Comparison of ENCODE assay signal across 22 mouse cellular contexts in the genomic region with DNA sequence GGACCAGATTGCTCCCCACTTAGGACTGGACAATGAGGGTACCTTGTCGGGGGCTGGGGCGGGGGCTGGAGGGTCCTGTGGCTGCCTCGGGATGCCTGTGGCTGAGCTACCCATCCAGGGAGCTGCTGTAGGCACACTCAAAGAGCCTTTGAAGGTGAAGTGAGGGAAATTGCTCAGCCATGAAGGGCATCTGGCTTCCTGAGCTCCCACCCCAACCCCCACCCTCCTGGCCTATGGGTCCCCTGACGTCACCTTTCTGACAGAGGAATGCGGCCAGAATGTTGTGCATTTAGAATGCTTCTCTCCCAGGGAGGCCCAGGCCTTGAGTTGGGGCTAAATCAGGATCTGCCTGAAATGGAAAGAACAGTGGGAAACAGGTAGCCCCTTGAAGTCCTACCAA. TPM values are rescaled to one million over a fixed set of nuclear protein-coding genes. Genes with fewer than 3 reads are reported as not detected.
DNase-seq lines count a peak whose midpoint lies in the region; ATAC-seq and TF ChIP-seq lines count a peak whose summit lies in the region.
"Had no signal": no experiment of that assay in that cellular context is flagged by ENCODE, and none has a peak within 500 bp of the region (broad histone marks: within the 10 kb centered on the region; RNA-seq: fewer than 3 reads in every experiment).

No protein-coding gene starts in this region.

- no peak for TF ChIP-seq CTCF in heart, postnatal 0 days (IDR thresholded peaks at IDR 0.05; ENCODE audit: low read depth)

- no peaks in the 10 kb centered on the region for H3K27me3 ChIP-seq in heart, postnatal 0 days (ENCODE audit: control insufficient read depth, insufficient read depth, low read length)
- no peaks in the 10 kb centered on the region for H3K27me3 ChIP-seq in embryonic facial prominence, embryonic 11.5 days (ENCODE audit: control insufficient read depth, insufficient read depth, low read length)
- H3K27me3 ChIP-seq in neural tube, embryonic 15.5 days (replicated peaks): no peaks in the 10 kb centered on the region
- H3K27me3 ChIP-seq: forebrain, embryonic 15.5 days; liver, embryonic 13.5 days had no signal

- no peaks in the 10 kb centered on the region for H3K36me3 ChIP-seq in heart, postnatal 0 days (replicated peaks; ENCODE audit: control insufficient read depth, insufficient read depth, low read length)
- no peaks in the 10 kb centered on the region for H3K36me3 ChIP-seq in embryonic facial prominence, embryonic 11.5 days (replicated peaks; ENCODE audit: control insufficient read depth, insufficient read depth, low read depth, low read length)
- H3K36me3 ChIP-seq in neural tube, embryonic 15.5 days: no peaks in the 10 kb centered on the region
- H3K36me3 ChIP-seq: forebrain, embryonic 15.5 days; liver, embryonic 13.5 days; midbrain, embryonic 10.5 days had no signal

- H3K9ac ChIP-seq in heart, postnatal 0 days (replicated peaks; ENCODE audit: low read depth, low read length): no peak overlapping the region
- H3K9ac ChIP-seq in embryonic facial prominence, embryonic 11.5 days (replicated peaks; ENCODE audit: low read length): no peak overlapping the region
- no peak overlapping the region for H3K9ac ChIP-seq in neural tube, embryonic 15.5 days (replicated peaks)
- H3K9ac ChIP-seq: forebrain, embryonic 15.5 days; liver, embryonic 13.5 days had no signal

- peaks cover 49% of the 10 kb centered on the region for H3K4me1 ChIP-seq in heart, postnatal 0 days (ENCODE audit: control insufficient read depth, insufficient read depth)
- H3K4me1 ChIP-seq in embryonic facial prominence, embryonic 11.5 days (ENCODE audit: control insufficient read depth, insufficient read depth, low read length): no peaks in the 10 kb centered on the region
- H3K4me1 ChIP-seq in neural tube, embryonic 15.5 days: peaks cover 11% of the 10 kb centered on the region

- TF ChIP-seq EP300 in heart, postnatal 0 days (IDR thresholded peaks at IDR 0.05; ENCODE audit: low read depth): no peak

- intact Hi-C loops in heart, postnatal 36 days (cut with DNase I): no loop called here

- H3K4me3 ChIP-seq in heart, postnatal 0 days (ENCODE audit: low read depth, low read length): no peak overlapping the region
- H3K4me3 ChIP-seq in embryonic facial prominence, embryonic 11.5 days (ENCODE audit: low read depth, low read length): no peak overlapping the region
- no peak overlapping the region for H3K4me3 ChIP-seq in neural tube, embryonic 15.5 days (replicated peaks)
- H3K4me3 ChIP-seq: erythroblast, embryonic 14.5 days; forebrain, embryonic 15.5 days; liver, embryonic 13.5 days; midbrain, embryonic 10.5 days had no signal

- peak overlapping the region; percentile 35; the same call in 1 of the 2 replicates for H3K27ac ChIP-seq in heart, postnatal 0 days (ENCODE audit: low read depth)
- no peak overlapping the region for H3K27ac ChIP-seq in embryonic facial prominence, embryonic 11.5 days (replicated peaks; ENCODE audit: low read depth, low read length)
- no peak overlapping the region for H3K27ac ChIP-seq in neural tube, embryonic 15.5 days (replicated peaks)
- H3K27ac ChIP-seq: forebrain, embryonic 15.5 days; liver, embryonic 13.5 days; midbrain, embryonic 10.5 days had no signal

- H3K4me2 ChIP-seq in heart, postnatal 0 days (ENCODE audit: low read depth, low read length): no peak overlapping the region
- no peak overlapping the region for H3K4me2 ChIP-seq in embryonic facial prominence, embryonic 11.5 days (ENCODE audit: low read depth, low read length)
- H3K4me2 ChIP-seq in neural tube, embryonic 15.5 days: no peak overlapping the region
- H3K4me2 ChIP-seq: forebrain, embryonic 15.5 days; liver, embryonic 13.5 days had no signal

- ATAC-seq in heart, postnatal 0 days (ENCODE audit: insufficient read depth, low read depth): peak; percentile 74; the same call in 1 of the 2 replicates
- no peak for ATAC-seq in embryonic facial prominence, embryonic 11.5 days (replicated peaks; ENCODE audit: insufficient number of reproducible peaks, low FRiP score, low TSS enrichment, low read depth)
- no peak for ATAC-seq in neural tube, embryonic 15.5 days (ENCODE audit: low FRiP score)
- ATAC-seq: activated CD4-positive, CD25-positive, alpha-beta regulatory T cell, adult 4 months; CD4-positive, CD25-positive, alpha-beta regulatory T cell, adult 4 months; forebrain, embryonic 15.5 days had no signal

- peak; percentile 35 for DNase-seq in heart, postnatal 0 days (ENCODE audit: low spot score)
- DNase-seq in heart, postnatal 36 days: no peak
- DNase-seq in embryonic facial prominence, embryonic 11.5 days (ENCODE audit: low spot score): peak; percentile 39
- DNase-seq in kidney, adult 9 months: peak; percentile 55
- peak; percentile 28 to 56 for DNase-seq in kidney, postnatal 4 days
- DNase-seq in adrenal gland, adult 8-10 months: no peak
- DNase-seq: cerebellum, adult 9-11 months; embryo, embryonic 11 days; gastrocnemius, postnatal 10 days; liver, embryonic 13.5 days; lung, postnatal 10 days; thymus, adult 2 months had no signal

- H3K9me3 ChIP-seq in heart, postnatal 0 days (replicated peaks; ENCODE audit: control insufficient read depth, low read length): no peaks in the 10 kb centered on the region
- no peaks in the 10 kb centered on the region for H3K9me3 ChIP-seq in embryonic facial prominence, embryonic 11.5 days (replicated peaks; ENCODE audit: control insufficient read depth, low read length)
- no peaks in the 10 kb centered on the region for H3K9me3 ChIP-seq in neural tube, embryonic 15.5 days (replicated peaks)
- H3K9me3 ChIP-seq: forebrain, embryonic 15.5 days; liver, embryonic 13.5 days; midbrain, embryonic 10.5 days had no signal

- WGBS in heart, postnatal 0 days: 39% methylated on average over 5 of the region's 5 CpGs
- 62% methylated on average over 5 of the region's 5 CpGs for WGBS in embryonic facial prominence, embryonic 11.5 days
- WGBS in neural tube, embryonic 15.5 days: 74% methylated on average over 5 of the region's 5 CpGs

RNA-seq across cellular contexts. Expression of gene Bdkrb2, which starts 7.9 kb away (rescaled TPM):
- total RNA-seq in heart, postnatal 0 days (2014; rRNA removed; ENCODE audit: low replicate concordance): 0.54 and 4.0 TPM in 2 replicates
- polyA plus RNA-seq in heart, postnatal 0 days (2015; fragmentation: Nextera tagmentation; extraction: Ambion mirVana): 0.60 and 0.71 TPM in 2 replicates
- total RNA-seq in heart, postnatal 36 days (2021): under 1 TPM; 0.38 to 0.56 TPM
- polyA plus RNA-seq in embryonic facial prominence, embryonic 11.5 days (2014; fragmentation: Nextera tagmentation; extraction: Ambion mirVana): 0.17 and 0.21 TPM in 2 replicates
- total RNA-seq in adrenal gland, adult 8-10 months (2022): 10 to 100 TPM in 3 of 4 experiments, 1 to 10 TPM in 1; 7.6 to 14.0 (median 10.5) TPM
- 2.4 and 3.1 TPM in 2 replicates for polyA plus RNA-seq in neural tube, embryonic 15.5 days (2015; fragmentation: Nextera tagmentation; extraction: Ambion mirVana)
- total RNA-seq: hematopoietic stem cell, adult 5-6 weeks; neutrophil, adult 5-6 weeks had no signal
- polyA plus RNA-seq: activated CD4-positive, CD25-positive, alpha-beta regulatory T cell, adult 4 months; CD4-positive, CD25-positive, alpha-beta regulatory T cell, adult 4 months; erythroblast, embryonic 14.5 days; liver, embryonic 13.5 days had no signal

RNA-seq across cellular contexts. Expression of gene Bdkrb1, which starts 47.7 kb away (rescaled TPM):
- total RNA-seq in heart, postnatal 0 days (2014; rRNA removed; ENCODE audit: low replicate concordance): not detected in 2 replicates
- polyA plus RNA-seq in heart, postnatal 0 days (2015; fragmentation: Nextera tagmentation; extraction: Ambion mirVana): not detected in 2 replicates
- total RNA-seq in heart, postnatal 36 days (2021): not detected
- polyA plus RNA-seq in embryonic facial prominence, embryonic 11.5 days (2014; fragmentation: Nextera tagmentation; extraction: Ambion mirVana): 0.17 TPM in 1 of 2 replicates, not detected in the other
- total RNA-seq in adrenal gland, adult 8-10 months (2022): not detected
- 0.18 TPM in 1 of 2 replicates, not detected in the other for polyA plus RNA-seq in neural tube, embryonic 15.5 days (2015; fragmentation: Nextera tagmentation; extraction: Ambion mirVana)
- total RNA-seq: adrenal gland, postnatal 4 days; hematopoietic stem cell, adult 5-6 weeks; left cerebral cortex, postnatal 10 days; neutrophil, adult 5-6 weeks had no signal
- polyA plus RNA-seq: erythroblast, embryonic 14.5 days; midbrain, embryonic 10.5 days had no signal

Comparison
In these comparisons a context has a peak if more than half of its experiments do, and no peak if none do; other contexts are left out.
1. DNase-seq: peak in heart, postnatal 0 days (single experiment), embryonic facial prominence, embryonic 11.5 days (single experiment), kidney, adult 9 months (single experiment) and kidney, postnatal 4 days (2 of 2); none in heart, postnatal 36 days (0 of 2) and adrenal gland, adult 8-10 months (single experiment).